Comparison of ENCODE assay signal across 18 mouse cellular contexts in genomic region chr15:86542371-86542770, GRCm38 (mm10).
"Had no signal": no experiment of that assay in that cellular context is flagged by ENCODE, and none has a peak within 500 bp of the region (broad histone marks: within the 10 kb centered on the region; RNA-seq: fewer than 3 reads in every experiment).

No protein-coding gene starts in this region.

- H3K36me3 ChIP-seq: limb, embryonic 13.5 days; liver, embryonic 12.5 days; liver, embryonic 15.5 days; lung, embryonic 15.5 days; midbrain, embryonic 10.5 days; midbrain, embryonic 13.5 days; neural tube, embryonic 13.5 days had no signal

- H3K27me3 ChIP-seq: limb, embryonic 13.5 days; liver, embryonic 12.5 days; liver, embryonic 15.5 days; lung, embryonic 15.5 days; megakaryocyte, embryonic 14.5 days; midbrain, embryonic 13.5 days; neural tube, embryonic 13.5 days had no signal

- DNase-seq: kidney, postnatal 25 days; liver; lung, adult 18-20 months; lung, postnatal 10 days; lung, postnatal 36 days; thymus, postnatal 25 days had no signal

- H3K27ac ChIP-seq: kidney, postnatal 0 days; layer of hippocampus, adult 2 months; limb, embryonic 13.5 days; liver, embryonic 12.5 days; liver, embryonic 15.5 days; lung, embryonic 15.5 days; midbrain, embryonic 10.5 days; midbrain, embryonic 13.5 days; neural tube, embryonic 13.5 days had no signal

- H3K4me2 ChIP-seq: limb, embryonic 13.5 days; liver, embryonic 12.5 days; liver, embryonic 15.5 days; lung, embryonic 15.5 days; midbrain, embryonic 13.5 days; neural tube, embryonic 13.5 days had no signal

- ATAC-seq: liver, embryonic 12.5 days; midbrain, embryonic 13.5 days; midbrain, embryonic 16.5 days had no signal

- H3K9me3 ChIP-seq: limb, embryonic 13.5 days; liver, embryonic 12.5 days; liver, embryonic 15.5 days; lung, embryonic 15.5 days; midbrain, embryonic 10.5 days; midbrain, embryonic 13.5 days had no signal

- H3K4me3 ChIP-seq: layer of hippocampus, adult 2 months; limb, embryonic 13.5 days; liver, embryonic 12.5 days; liver, embryonic 15.5 days; lung, embryonic 15.5 days; megakaryocyte, embryonic 14.5 days; midbrain, embryonic 10.5 days; midbrain, embryonic 13.5 days; myocyte; neural tube, embryonic 13.5 days had no signal

- H3K9ac ChIP-seq: limb, embryonic 13.5 days; liver, embryonic 12.5 days; liver, embryonic 15.5 days; lung, embryonic 15.5 days; midbrain, embryonic 13.5 days; neural tube, embryonic 13.5 days had no signal

- H3K4me1 ChIP-seq: limb, embryonic 13.5 days; liver, embryonic 12.5 days; liver, embryonic 15.5 days; lung, embryonic 15.5 days; megakaryocyte, embryonic 14.5 days; midbrain, embryonic 10.5 days; midbrain, embryonic 13.5 days; neural tube, embryonic 13.5 days had no signal
